Mouse (Mus musculus): ENCODE results near the gene Stk33.

DNA sequence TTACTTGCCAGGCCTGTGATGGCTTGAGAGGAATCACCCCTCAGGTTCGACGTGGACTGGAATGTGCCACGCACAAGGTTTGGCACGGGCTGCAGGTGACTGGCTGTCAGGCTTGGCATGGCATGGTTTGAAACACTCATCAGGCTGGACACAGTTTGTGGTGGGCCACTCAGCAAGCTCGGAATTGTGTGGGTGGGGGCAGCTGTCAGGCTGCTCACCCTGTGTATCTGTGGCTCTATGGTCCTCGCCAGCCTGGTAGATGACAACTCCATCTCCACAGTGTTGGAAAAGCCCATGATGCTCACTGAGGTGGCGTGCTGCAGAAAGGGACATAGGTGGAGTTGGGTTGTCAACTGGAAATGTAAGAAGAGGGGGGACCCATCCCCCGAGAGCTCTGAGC, 21.8 kb upstream of the Stk33 start:
- TF ChIP-seq USF2 (IDR thresholded peaks at IDR 0.05; ENCODE audit: borderline replicate concordance in 1 of 2, insufficient read depth in 1 of 2, low read depth in 1 of 2, low read length in 2 of 2) (no peak), EP300 (IDR thresholded peaks at IDR 0.05; ENCODE audit: low read depth in 1 of 2, low read length in 2 of 2) (no peak), CHD1 (IDR thresholded peaks at IDR 0.05; ENCODE audit: low read depth, low read length) (no peak), CTCF (IDR thresholded peaks at IDR 0.05 in 2 of 3, conservative IDR thresholded peaks at IDR 0.05 in 1 of 3; ENCODE audit: control insufficient read depth in 1 of 3, insufficient read depth in 1 of 3, low read depth in 2 of 3, low read length in 3 of 3, poor library complexity in 1 of 3, severe bottlenecking in 1 of 3) (no peak), SIN3A (IDR thresholded peaks at IDR 0.05; ENCODE audit: low read length) (no peak), POLR2A (IDR thresholded peaks at IDR 0.05; ENCODE audit: control insufficient read depth in 1 of 2, insufficient read depth in 1 of 2, low read depth in 1 of 2, low read length in 2 of 2, poor library complexity in 1 of 2) (no peak), MAFK (IDR thresholded peaks at IDR 0.05; ENCODE audit: borderline replicate concordance, low read depth, low read length) (no peak), MYC (IDR thresholded peaks at IDR 0.05; ENCODE audit: low read depth, low read length) (no peak), SMC3 (IDR thresholded peaks at IDR 0.05; ENCODE audit: low read depth, low read length) (no peak), MXI1 (IDR thresholded peaks at IDR 0.05; ENCODE audit: low read depth, low read length) (no peak), GATA1 (IDR thresholded peaks at IDR 0.05; ENCODE audit: low read depth, low read length) (no peak)

All from MEL (cell line).